Mouse (Mus musculus): ENCODE results near the gene Nr1h4. TPM values are rescaled to one million over a fixed set of nuclear protein-coding genes. Genes with fewer than 3 reads are reported as not detected.

Gene Nr1h4
- 20.2 and 27.0 TPM in 2 replicates for polyA plus RNA-seq (2012; rRNA removed)

GRCm38 (mm10) chr10:89532929-89533727 lies at the start of gene Nr1h4:
Nr1h4 (minus strand) TSS chr10:89533585.

GRCm38 (mm10) chr10:89443623-89444151 lies 89.7 kb downstream of the Nr1h4 start, which contains the start of gene Gas2l3:
Gas2l3 (minus strand) TSS chr10:89443967.

Other genes with a start within 250 kb of the Nr1h4 start
- gene Ano4, start 188.8 kb downstream of the Nr1h4 start, polyA plus RNA-seq (2012; rRNA removed) = 0.30 and 0.36 TPM in 2 replicates
- 0.54 and 1.8 TPM in 2 replicates for gene Gas2l3, start 89.6 kb downstream of the Nr1h4 start, polyA plus RNA-seq (2012; rRNA removed)
- gene Slc17a8, start 87.7 kb upstream of the Nr1h4 start, polyA plus RNA-seq (2012; rRNA removed) = 0.17 TPM in 1 of 2 replicates, not detected in the other
- gene Scyl2, start 152.7 kb upstream of the Nr1h4 start, polyA plus RNA-seq (2012; rRNA removed) = 9.3 and 10.7 TPM in 2 replicates
- 0.35 and 0.62 TPM in 2 replicates for gene Actr6, start 198.7 kb upstream of the Nr1h4 start, polyA plus RNA-seq (2012; rRNA removed)
- 10.4 and 14.9 TPM in 2 replicates for gene Uhrf1bp1l, start 211.4 kb upstream of the Nr1h4 start, polyA plus RNA-seq (2012; rRNA removed)